Mouse (Mus musculus): ENCODE results near the gene Sh3rf1.
"Not testable (repeated sequence)": the region's sequence is repeated elsewhere in the genome, so short reads cannot be mapped to it uniquely, and the experiment has no call there.

Gene Sh3rf1

DNA sequence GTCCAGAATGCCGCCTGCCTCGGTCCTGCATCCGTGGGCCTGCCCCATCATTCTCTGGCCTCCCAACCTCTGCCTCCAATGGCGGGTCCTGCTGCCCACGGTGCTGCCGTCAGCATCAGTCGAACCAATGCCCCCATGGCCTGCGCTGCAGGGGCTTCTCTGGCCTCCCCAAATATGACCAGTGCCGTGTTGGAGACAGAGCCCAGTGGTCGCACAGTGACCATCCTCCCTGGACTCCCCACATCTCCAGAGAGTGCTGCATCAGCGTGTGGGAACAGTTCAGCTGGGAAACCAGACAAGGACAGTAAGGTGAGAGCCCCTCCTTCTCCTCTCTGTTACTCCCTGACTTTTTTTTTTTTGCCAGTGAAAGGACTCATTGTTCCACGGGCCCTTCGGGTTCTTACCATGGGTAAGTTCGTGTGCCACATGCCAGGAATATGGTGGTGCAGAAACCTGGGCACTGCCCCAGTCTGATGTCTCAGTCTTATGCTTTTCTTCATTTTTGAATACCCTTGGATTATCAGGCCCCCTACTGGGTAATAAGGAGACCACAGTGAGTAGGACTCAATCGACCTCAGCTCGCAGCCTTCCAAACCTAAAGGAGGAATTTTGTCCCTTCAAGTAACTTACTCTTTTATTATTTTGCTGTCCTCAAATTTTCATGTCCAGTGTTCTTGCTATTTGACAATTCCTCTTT, 150.5 kb downstream of the Sh3rf1 start:
- peak; percentile 45 for DNase-seq (ENCODE audit: low read depth)

DNA sequence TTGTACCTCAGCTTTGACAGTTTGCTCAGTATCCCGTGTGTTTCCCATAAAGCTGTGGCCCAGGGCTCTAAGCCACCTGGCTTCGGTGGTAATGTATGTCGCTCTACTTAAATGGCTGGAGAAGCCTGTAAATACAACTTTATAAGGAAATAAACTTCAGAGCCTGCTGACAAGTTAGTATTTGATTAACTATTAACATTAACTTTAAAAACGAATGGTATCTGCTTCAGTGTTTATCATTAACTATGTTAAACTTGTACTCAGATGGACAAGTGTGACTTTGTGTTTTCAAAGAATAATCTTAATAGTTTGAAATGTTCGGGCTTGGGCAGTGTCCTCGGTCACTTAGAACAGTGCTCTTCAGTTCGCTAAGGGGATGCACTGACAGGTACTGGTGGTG, 151.5 kb downstream of the Sh3rf1 start:
- DNase-seq (ENCODE audit: low read depth), result no peak

DNA sequence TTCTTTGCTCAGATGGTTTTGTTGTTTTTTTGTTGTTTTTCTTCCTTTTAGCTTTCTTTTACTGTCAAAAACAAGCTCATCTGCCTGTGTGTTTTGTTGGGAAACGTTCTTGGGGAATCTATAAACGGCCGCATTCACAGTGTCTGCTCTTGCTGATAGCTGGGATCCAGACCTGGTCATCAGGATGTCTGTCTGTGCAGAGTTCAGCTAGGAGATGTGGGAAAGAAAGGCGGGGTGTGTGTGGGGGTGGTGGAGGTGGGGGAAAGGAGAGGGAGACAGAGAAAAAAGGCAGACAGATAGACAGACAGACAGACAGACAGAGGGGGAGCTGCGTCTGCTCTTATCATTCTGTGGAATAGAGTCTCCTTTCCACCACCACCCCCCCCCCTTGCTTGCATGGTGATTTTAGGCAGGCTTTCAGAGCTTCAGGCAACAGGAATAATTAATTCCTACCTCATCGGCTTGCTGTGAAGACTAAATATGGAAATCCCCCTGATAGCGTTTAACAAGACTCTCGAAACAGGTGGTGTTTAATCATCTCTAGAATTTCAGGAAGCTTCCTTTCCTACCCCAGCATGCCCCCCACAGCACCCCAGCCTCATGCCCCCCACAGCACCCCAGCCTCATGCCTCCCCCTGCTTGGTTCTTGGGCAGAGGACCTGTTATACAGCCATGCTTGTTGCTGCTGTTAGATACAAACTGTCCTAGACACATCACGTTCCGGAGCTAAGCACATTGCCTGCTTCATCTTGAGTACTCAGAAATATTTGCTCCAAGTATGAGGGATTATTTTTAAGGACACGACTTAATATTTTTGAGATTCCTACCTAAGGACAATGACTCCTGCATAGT, 155.4 kb downstream of the Sh3rf1 start:
- DNase-seq (ENCODE audit: low read depth), result no peak

DNA sequence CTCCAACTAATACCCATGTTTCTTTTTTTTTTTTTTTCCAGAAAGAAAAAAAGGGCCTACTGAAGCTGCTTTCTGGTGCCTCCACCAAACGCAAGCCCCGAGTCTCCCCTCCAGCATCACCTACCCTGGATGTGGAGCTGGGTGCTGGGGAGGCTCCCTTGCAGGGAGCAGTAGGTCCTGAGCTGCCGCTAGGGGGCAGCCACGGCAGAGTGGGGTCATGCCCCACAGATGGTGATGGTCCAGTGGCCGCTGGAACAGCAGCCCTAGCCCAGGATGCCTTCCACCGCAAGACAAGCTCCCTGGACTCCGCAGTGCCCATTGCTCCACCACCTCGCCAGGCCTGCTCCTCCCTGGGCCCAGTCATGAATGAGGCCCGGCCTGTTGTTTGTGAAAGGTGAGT, 160.9 kb downstream of the Sh3rf1 start:
- peak; percentile 35 for DNase-seq (ENCODE audit: low read depth)

DNA sequence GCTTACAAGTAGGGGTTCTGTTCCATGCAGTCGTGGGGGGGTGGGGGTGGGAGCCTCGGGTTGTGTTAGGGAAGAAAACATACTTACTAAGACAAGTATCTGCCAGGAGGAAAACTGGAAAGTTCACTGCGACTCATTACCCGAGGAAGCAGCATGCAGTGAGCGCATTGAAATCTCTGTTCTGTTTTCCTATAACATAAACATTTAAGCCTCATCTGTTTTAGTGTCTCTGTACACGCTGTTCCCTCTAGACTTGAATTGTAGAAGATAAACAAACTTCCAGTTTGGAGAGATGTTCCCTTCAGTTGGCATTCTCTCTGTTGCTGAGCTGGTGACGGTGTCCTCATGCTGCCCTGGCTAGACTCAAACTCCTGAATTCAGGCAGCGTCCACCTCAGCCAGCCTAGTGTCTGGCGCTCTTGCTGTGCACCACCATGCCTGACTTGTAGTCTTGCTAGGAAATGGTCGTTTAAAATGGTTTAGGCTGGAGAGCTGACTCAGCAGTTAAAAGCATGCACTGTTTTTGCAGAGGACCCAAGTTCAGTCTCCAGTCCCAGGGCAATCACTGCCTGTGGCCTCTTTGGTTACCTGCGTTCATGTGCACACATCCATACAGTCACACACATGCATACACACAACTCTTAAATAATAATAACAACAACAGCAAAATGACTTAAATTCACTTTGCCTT, 162.0 kb downstream of the Sh3rf1 start:
- no peak for DNase-seq (ENCODE audit: low read depth)

DNA sequence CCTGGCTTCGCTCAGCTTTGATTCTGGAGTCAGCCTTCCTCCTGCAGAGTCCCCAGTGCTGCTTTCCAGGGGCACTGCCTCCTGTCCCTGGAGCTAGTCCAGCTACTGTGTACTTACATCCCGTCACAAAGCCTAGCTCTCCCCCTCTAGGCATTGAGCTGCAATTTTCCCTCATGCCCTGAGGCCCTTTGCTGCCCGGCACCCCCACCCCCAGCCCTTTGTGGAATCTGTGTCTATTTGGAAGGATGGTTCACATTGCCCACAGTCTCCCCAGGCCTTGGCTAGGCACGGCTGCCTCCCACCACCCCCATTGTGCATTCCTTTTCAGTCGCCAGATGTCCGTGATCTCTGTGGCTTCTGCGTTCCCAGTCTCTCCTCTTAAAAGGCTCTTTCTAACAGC, 163.0 kb downstream of the Sh3rf1 start:
- no peak for DNase-seq (ENCODE audit: low read depth)

DNA sequence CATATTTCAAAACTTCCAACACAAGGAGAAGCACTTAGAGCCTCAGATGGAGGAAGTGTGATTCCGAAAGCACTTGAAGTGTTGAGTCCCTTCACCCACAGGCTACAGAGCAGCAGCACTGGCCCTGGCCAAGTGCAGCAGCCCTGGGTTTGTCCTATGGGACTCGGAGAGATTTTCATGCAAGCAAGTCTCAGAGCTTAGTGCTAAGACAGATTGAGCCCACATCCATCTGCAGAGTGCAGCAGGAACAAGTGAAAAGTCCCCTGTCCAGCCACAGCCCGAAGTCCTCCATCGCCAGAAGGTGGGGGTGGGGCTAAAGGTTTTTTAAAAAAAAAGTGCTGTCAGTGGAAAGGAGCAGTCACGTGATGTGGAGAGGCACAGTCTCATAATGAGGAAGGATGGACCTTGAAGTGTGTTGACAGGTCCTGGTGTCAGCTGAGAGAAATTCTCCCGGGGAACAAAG, 163.9 kb downstream of the Sh3rf1 start:
- no peak for DNase-seq (ENCODE audit: low read depth)

DNA sequence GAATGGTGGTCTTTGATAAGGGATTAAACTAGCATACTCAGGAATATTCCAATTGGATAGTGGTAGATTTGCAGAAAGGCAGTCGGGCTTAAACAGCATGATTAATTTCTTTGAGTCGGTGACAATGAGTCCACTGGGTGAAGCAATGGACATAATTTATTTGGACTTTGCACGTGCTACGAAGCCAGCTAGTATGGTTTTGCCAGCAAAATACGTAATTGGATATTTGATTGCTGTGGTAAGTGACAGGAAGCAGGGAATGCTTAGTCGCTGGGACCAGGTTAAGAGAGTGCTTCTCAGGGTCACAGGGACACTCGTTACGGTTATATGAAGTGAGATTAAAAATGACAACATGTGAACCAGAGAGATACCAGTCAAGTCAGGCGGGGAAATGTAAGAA, 164.7 kb downstream of the Sh3rf1 start:
- DNase-seq (ENCODE audit: low read depth), result no peak

DNA sequence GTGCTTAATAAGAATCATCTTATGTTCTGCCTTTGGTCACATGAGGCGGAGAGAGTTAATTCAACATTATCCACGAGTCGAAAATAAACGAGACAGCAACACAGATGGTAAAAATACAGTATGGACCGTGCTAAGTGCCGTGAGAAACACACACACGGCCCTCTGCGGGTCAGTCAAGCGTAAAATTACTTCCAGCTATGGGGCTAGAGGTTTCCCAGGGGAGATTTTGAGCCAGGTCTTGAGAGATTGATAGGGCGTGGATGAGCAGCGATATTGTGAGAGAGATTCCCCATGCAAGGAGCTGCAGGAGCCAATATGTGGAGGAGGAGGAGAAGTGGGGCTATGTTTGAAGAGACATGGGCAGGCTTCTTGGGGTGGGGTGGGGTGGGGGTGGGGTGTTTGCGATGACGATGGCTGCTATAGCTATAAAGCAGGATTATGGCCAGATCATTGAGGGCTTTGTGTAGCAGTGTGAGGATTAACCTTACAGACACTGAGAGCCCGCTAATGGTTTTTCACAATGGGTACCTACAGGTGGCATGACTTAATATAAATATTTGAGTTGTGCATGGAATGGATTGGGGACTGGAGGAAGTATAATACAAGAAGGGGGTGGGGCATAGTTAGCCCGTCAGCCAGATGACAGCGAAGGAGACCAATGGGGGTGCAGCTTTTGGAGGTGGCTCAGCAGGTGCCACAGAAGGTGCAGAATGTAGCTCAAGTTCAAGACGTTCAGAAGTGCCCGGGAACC, 166.8 kb downstream of the Sh3rf1 start:
- no peak for DNase-seq (ENCODE audit: low read depth)

DNA sequence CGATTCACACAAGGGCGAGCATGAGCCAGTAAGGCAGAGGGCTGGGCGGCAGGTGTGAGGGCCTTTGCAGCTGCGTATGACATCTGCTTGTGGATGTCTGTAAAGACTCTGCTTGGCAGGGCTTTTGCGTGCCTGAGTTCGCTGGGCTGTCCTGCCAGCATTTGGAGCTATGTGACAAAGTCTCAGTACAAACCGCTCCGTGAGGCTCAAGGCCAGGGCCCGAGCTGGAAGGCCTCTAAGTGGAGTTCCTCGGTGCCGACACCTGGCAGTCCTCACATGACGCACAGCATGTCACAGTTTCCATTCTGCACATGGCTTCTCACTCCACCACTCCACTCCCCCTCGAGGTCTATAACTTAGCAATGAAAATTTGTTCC, 167.4 kb downstream of the Sh3rf1 start:
- DNase-seq (ENCODE audit: low read depth), result no peak

DNA sequence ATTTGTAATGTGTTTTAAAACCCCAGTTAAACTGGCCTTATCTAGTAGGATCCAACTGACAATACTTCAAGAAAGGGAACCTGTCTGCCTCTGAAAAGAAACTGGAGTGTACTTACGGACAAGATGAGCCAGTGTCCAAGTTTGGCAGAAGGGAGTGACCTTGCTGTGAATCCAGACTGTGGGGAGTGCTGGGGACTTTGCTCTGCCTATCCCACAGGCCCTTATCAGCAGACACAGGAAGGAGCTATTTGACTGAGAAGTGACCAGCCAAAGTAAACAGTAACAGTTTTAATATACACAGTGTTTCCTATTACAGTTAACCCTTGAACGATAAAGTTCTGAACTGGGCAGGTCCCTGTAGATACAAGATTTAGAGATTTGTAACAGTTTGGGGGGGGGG, 173.5 kb downstream of the Sh3rf1 start:
- DNase-seq (ENCODE audit: low read depth), result no peak

DNA sequence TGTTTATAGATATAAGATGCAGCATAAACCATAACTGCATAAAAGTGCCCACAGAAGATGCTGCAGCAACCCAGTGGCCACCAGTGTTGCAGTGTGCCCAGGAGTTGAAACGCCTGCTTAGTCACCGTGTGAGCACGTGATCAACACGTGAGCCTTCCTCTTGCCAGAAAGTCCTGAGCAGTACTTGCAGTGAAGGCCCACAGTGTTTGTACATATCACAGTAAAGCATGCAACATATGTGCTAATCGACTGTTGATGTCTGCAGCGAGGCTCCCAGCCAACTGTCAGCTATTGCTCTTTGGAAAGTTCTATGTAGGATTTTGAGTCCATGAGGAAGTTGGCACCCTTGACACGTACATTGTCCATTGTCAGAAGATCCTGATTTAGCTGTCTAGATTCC, 174.1 kb downstream of the Sh3rf1 start:
- DNase-seq (ENCODE audit: low read depth), result peak; percentile 22

DNA sequence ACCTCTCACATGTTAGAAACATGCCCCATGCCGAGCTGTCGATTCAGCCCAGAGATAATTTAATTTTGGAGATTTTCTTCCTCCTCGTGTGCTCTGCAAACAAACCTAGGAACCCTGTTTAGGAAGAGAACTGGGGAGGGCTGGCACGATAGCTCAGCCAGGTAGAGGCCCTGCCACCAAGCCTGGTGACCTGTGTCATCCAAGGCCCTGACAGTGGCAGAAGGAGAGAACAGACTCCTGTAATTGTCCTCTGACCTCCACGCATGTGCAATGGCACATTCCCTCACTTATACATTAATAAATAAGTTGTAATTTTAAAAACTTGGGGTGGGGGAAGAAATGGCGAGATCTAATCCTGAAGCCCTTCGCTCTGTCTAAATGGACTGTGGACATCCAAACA, 179.2 kb downstream of the Sh3rf1 start:
- DNase-seq (ENCODE audit: low read depth), result no peak

DNA sequence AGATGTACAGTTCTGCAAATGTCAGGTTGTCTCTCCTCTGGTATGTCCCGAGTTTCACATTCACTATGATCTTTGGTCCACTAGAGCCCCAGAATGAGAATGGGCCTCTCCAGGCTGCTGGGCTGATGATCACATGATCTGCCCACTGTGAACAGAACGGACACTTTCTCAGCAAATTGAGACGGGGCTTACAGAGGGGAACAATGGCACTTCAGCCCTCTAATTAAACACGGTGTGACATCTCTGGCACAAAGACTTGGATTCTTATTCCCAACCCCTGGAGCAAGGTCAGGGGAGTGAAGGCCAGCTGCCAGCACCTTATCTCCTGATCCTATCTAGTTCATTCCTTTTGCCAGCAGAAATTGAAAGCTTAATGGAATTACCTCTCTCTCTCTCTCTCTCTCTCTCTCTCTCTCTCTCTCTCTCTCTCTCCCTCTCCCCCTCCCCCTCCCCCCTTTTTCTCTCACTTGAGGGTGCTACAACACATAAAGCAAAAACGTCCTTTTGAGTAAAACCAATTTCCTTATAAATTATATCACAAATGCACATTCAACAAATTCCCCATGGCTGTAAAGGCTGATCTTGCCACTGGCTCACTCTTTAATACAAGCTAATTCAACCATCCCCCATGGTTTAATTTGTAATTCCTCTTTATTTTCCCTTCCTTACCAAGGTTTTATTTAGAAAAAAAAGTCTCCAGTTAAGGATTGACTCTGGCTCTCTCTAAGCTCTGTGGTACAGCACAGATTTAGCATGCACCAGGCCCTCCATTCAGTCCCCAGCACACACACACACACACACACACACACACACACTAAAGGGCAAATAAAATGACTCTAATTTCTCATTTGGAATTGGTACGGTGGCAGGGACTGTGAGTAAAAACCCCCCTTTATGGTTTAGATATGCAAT, 179.8 kb downstream of the Sh3rf1 start:
- no peak for DNase-seq (ENCODE audit: low read depth)

DNA sequence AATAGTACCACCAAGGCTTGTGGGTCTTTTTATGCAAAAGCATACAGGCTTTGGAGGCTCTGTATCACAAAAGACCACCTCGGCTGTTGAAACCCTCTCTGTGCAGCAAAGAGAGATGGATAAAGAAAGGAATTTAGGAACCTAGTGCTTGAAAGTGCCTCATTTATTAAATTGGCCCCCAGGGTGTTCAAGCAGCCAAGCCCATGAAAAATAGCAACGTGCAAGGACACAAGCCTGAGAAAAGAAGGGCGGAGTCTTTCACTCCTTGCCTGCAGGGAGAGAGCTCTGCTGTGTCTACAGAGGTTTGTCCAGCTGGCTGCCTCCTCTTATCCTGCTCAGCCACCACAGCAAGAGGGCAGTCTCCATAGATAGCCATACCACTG, 180.5 kb downstream of the Sh3rf1 start:
- no peak for DNase-seq (ENCODE audit: low read depth)

DNA sequence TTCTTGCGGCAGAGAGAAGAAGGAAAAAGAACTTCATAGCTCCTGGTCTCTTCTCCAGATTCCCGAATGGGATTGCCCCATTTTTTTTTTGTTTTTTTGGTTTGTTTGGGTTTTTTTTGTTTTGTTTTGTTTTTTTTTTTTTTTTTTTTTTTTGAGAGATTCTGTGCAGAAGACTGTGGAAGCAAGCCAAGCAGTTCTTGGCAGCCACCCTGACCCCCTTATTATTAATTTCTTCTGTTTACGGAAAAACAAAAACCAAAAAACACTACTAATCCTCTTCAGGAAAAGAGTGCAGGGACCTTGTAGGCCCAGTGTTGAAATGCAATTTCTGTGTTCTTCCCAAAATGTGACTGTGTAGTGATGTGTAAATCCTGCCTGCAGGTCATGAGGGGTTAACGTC, 185.4 kb downstream of the Sh3rf1 start:
- no peak for DNase-seq (ENCODE audit: low read depth)

DNA sequence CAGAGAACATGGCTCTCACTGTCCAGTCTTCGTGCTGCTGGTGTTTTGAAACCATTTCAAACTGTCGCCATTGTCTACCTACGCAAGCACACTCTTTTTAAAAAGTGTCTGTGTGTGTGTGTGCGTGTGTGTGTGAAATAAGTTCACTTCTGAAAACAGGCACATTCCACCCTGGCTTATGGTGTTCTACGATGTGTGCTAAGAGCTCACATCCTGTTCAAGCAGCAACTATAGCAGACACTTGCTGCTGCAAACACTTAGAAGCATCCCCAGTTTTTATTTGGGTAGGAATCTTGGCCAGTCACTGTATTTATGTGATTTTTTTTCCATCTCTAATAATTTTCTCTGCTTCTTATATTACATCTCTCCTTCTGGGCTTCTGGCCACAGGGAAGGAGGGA, 186.0 kb downstream of the Sh3rf1 start:
- DNase-seq (ENCODE audit: low read depth), result not testable (repeated sequence)

DNA sequence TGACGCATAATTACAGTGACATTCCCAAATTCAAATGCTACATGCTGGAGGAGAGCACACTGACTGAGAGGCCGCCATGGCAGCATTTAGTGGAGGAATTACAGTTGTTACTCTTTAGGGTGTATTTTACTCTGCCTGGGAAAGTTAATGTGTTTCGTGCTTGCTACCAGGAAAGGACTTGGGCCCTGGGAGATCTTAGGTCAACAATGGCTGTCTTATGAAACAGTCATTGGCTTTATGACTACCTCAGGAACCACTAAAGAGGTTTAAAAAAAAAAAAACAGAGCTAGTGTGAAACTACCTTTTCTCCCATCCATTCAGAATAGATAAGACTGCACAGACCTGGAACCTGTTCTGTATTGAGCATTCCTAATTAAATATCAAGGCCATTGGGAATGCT, 195.8 kb downstream of the Sh3rf1 start:
- no peak for DNase-seq (ENCODE audit: low read depth)

DNA sequence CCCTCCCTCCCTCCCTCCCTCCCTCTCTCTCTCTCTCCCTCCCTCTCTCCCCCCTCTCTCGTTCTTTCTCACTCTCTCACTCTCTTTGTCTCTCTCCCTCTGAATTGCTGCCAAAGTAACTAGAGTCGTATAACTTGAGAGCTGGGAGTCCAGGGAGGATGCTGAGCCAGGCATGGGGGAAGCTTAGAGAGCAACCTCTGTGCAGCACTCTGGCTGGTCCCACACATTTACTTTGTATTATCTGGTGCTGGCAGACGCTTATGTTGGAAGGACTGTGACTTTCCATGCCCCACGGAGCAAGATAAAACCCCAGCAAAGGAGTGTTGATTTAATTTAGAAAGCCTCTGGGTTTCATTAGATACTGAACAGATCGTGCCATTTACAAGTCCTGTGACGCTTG, 196.5 kb downstream of the Sh3rf1 start:
- DNase-seq (ENCODE audit: low read depth), result no peak

DNA sequence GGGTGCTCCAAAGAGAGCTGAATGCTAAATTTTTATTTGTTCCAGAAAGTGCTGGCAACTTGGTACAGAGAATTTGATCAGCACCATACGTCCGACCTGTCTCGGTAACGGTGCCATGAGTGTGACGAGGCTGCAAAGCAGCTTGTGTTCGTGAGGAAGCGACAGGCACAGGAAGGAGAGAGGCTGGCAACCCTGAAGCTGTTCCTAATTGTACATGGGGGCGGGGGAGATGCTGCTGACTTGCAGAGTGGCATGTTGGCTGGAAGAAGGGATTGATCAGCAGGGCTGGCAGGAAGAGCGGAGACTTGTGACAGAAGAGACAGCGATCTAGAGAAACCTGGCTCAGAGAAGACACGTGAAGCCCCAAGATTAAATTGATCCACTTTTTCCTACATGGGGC, 197.9 kb downstream of the Sh3rf1 start:
- no peak for DNase-seq (ENCODE audit: low read depth)

DNA sequence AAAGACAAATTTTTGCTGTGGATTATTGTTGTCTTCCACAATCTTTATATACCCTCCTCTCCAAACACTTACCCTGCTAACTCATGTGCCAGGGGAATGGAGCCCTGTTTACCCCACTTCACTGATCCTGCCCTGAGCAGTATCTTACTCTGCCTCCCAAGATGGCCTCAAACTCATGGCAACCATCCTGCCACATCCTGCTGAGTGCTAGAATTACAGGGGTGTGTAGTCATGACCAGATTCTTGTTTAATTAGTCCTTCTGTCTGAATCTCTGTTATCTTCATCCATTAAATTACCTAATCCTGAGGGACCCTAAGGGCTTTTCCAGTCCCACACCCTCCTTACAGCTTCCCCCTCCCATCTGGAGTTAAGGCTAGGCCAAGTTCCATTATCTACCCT, 201.5 kb downstream of the Sh3rf1 start:
- DNase-seq (ENCODE audit: low read depth), result no peak
